Mouse (Mus musculus) gonadal fat pad, adult 2 months (tissue): Measurements from ENCODE around the gene Clec12b. TPM values are rescaled to one million over a fixed set of nuclear protein-coding genes. Genes with fewer than 3 reads are reported as not detected.
A peak's percentile ranks its signal among the peaks of the same experiment; 100 is the strongest.
"Not testable (repeated sequence)": the region's sequence is repeated elsewhere in the genome, so short reads cannot be mapped to it uniquely, and the experiment has no call there.

Experiments
- DNase-seq: peaks from one replicate; pipeline ENCODE4 v3.0.0-alpha.2; 2012; ENCODE audit warnings: low read depth
- polyA plus RNA-seq: library from polyadenylated mRNA; depleted of rRNA; stranded (reverse); fragments of >200 nt; gene quantifications from 2 replicates; pipeline ENCODE4 v1.2.3, GENCODE M21; 2012; rRNA removed

Gene Clec12b
- polyA plus RNA-seq, 1 experiment = 0.09 TPM

- no peak for DNase-seq
Observed at GRCm38 (mm10) chr6:129369374-129370132, 16.1 kb downstream of the Clec12b start.

GRCm38 (mm10) chr6:129365959-129366359, 19.7 kb downstream of the Clec12b start:
- no peak for DNase-seq

- DNase-seq = no peak
Observed at GRCm38 (mm10) chr6:129363942-129364341, 21.7 kb downstream of the Clec12b start.

GRCm38 (mm10) chr6:129359515-129359914, 26.2 kb downstream of the Clec12b start:
- no peak for DNase-seq

GRCm38 (mm10) chr6:129356430-129356829, 29.2 kb downstream of the Clec12b start:
- no peak for DNase-seq

GRCm38 (mm10) chr6:129355774-129356173, 29.9 kb downstream of the Clec12b start:
- DNase-seq = no peak

GRCm38 (mm10) chr6:129351091-129351490, 34.6 kb downstream of the Clec12b start:
- no peak for DNase-seq

GRCm38 (mm10) chr6:129349524-129350352, 35.9 kb downstream of the Clec12b start:
- DNase-seq = no peak

- no peak for DNase-seq
Observed at GRCm38 (mm10) chr6:129344408-129344807, 41.3 kb downstream of the Clec12b start.

GRCm38 (mm10) chr6:129342391-129342790, 43.3 kb downstream of the Clec12b start, which contains the start of gene Clec12a:
Gene Clec12a, plus strand, starts transcription at chr6:129342691.
- not testable (repeated sequence) for DNase-seq

GRCm38 (mm10) chr6:129337751-129338150, 47.9 kb downstream of the Clec12b start:
- no peak for DNase-seq

- DNase-seq = no peak
Observed at GRCm38 (mm10) chr6:129333674-129334078, 52.0 kb downstream of the Clec12b start.

GRCm38 (mm10) chr6:129331610-129332009, 54.1 kb downstream of the Clec12b start, which contains the start of gene 4922502D21Rik:
Gene 4922502D21Rik, minus strand, starts transcription at chr6:129331796.
- DNase-seq = no peak

- peak; percentile 19 for DNase-seq
Observed at GRCm38 (mm10) chr6:129326568-129327150, 59.0 kb downstream of the Clec12b start.

- DNase-seq = no peak
Observed at GRCm38 (mm10) chr6:129326016-129326415, 59.7 kb downstream of the Clec12b start.

Other genes with a start within 250 kb of the Clec12b start
- 56.0 and 78.2 TPM in 2 replicates for gene Clec2d, start 205.3 kb downstream of the Clec12b start, polyA plus RNA-seq
- 0.16 and 0.47 TPM in 2 replicates for gene Cd69, start 110.4 kb downstream of the Clec12b start, polyA plus RNA-seq
- 1.5 and 2.9 TPM in 2 replicates for gene 4922502D21Rik, start 54.1 kb downstream of the Clec12b start, polyA plus RNA-seq
- 2.1 and 2.7 TPM in 2 replicates for gene Clec12a, start 43.2 kb downstream of the Clec12b start, polyA plus RNA-seq
- not detected in 2 replicates for gene Clec1b, start 11.4 kb upstream of the Clec12b start, polyA plus RNA-seq
- 0.78 and 0.98 TPM in 2 replicates for gene Clec9a, start 23.0 kb upstream of the Clec12b start, polyA plus RNA-seq
- gene Clec1a, start 66.1 kb upstream of the Clec12b start, polyA plus RNA-seq = 1.2 and 2.3 TPM in 2 replicates
- gene Olr1, start 121.3 kb upstream of the Clec12b start, polyA plus RNA-seq = 0.15 and 0.16 TPM in 2 replicates
- 0.07 and 0.33 TPM in 2 replicates for gene Tmem52b, start 126.7 kb upstream of the Clec12b start, polyA plus RNA-seq
- 103 and 116 TPM in 2 replicates for gene Gabarapl1, start 147.3 kb upstream of the Clec12b start, polyA plus RNA-seq
- gene Klre1, start 192.0 kb upstream of the Clec12b start, polyA plus RNA-seq = 0.18 and 0.20 TPM in 2 replicates
- 0.16 and 0.37 TPM in 2 replicates for gene Klrd1, start 205.9 kb upstream of the Clec12b start, polyA plus RNA-seq
- 0.47 and 0.58 TPM in 2 replicates for gene Klrk1, start 238.0 kb upstream of the Clec12b start, polyA plus RNA-seq